Mouse (Mus musculus) lung, adult 2 months (tissue): ENCODE data around the gene Leprot. TPM values are rescaled to one million over a fixed set of nuclear protein-coding genes. Genes with fewer than 3 reads are reported as not detected.

Experiments used
- DNase-seq: peaks from one replicate; pipeline ENCODE4 v3.0.0; 2022
- H3K4me1 ChIP-seq: fragments of 200-500 bp; 2 replicates; pipeline ENCODE4 v1.6.1; 2011; ENCODE audit warnings: low read length; ENCODE audit not compliant: control insufficient read depth, insufficient read depth
- H3K4me3 ChIP-seq: fragments of 200-500 bp; replicated peaks from 2 replicates; pipeline ENCODE3; 2011; ENCODE audit warnings: low read depth, mild to moderate bottlenecking, control low read depth, low read length; ENCODE audit errors: extremely low read depth
- CTCF ChIP-seq: fragments of 200-500 bp; IDR thresholded peaks from 2 replicates; pipeline ENCODE4 v1.5.1; 2011; ENCODE audit warnings: mild to moderate bottlenecking, low read length, control low read depth; ENCODE audit not compliant: insufficient read depth
- POLR2A ChIP-seq: fragments of 200-500 bp; IDR thresholded peaks from 2 replicates; pipeline ENCODE4 v1.6.1; 2011; ENCODE audit warnings: low read depth, mild to moderate bottlenecking, control low read depth, low read length, borderline replicate concordance; ENCODE audit errors: extremely low read depth
- WGBS: fragments of 180-500 bp; shearing (Covaris S2); methylation state at CpG from one replicate; pipeline ENCODE4 v1.1.7; 2018; 5-methylcytosine and 5-hydroxymethylcytosine counted together
- polyA plus RNA-seq: library from polyadenylated mRNA; depleted of rRNA; stranded (reverse); fragments of >200 nt; gene quantifications from 2 replicates; pipeline ENCODE4 v1.2.3, GENCODE M21; 2012; rRNA removed

Leprot gene
- polyA plus RNA-seq, 1 experiment = 107 TPM

DNA sequence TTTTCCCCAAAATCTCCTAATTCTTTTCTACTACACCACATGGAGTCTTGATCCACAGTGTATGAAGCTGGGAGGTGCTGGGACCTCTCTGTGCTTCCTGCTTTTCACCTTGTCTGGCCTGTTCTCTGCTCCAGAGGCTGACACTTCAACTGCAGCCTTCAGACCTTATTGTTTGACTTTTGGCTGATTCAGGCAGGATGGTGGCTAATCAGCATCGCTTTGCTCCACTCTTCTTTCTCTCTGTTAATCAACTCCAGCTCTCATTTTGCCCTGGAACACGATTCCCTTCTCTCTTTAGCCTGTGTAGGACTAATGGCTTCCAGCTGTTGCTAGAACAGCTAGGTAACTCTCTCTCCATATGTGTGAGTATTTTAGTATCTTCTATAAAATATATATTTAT is 59.7 kb downstream of the Leprot start:
- H3K4me3 ChIP-seq = no peak overlapping the region
- no peak for DNase-seq
- TF ChIP-seq CTCF (no peak), POLR2A (no peak)
- H3K4me1 ChIP-seq = no peaks in the 10 kb centered on the region
- 52% methylated on average over 2 of the region's 2 CpGs for WGBS

DNA sequence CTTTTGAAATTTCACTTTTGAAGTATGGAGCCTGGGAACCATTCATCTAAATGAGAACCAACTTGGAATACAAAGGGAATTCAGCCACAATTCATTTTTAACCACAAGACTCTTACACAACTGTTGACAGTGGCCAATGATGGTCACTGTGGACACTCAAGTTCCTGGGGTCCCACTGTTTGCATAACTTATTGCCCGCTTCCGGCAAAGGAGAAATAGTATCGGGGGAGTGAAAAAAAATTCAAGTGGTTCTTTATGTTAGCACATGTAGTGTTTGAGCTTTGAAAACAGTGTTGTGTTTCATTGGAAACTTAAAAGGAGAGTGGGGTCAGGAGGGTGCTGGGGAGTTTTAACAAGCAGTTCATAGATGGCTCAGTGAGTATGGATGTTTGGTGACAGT is 60.4 kb downstream of the Leprot start:
- WGBS = 57% methylated on average over 3 of the region's 3 CpGs
- no peaks in the 10 kb centered on the region for H3K4me1 ChIP-seq
- no peak overlapping the region for H3K4me3 ChIP-seq
- no peak for DNase-seq
- TF ChIP-seq POLR2A = no peak
- no peak for TF ChIP-seq CTCF

Other genes with a start within 250 kb of the Leprot start
- 1.6 and 1.7 TPM in 2 replicates for gene Ak4, start 228.4 kb upstream of the Leprot start, polyA plus RNA-seq
- 1.2 and 1.9 TPM in 2 replicates for gene Dnajc6, start 151.1 kb upstream of the Leprot start, polyA plus RNA-seq
- 8.6 and 13.6 TPM in 2 replicates for gene Lepr, start 69.7 kb downstream of the Leprot start, polyA plus RNA-seq
- gene B020004J07Rik, start 196.3 kb downstream of the Leprot start, polyA plus RNA-seq = not detected in 2 replicates
- gene C130073F10Rik, start 246.1 kb downstream of the Leprot start, polyA plus RNA-seq = not detected in 2 replicates